Mouse (Mus musculus) kidney, adult 18-20 months (tissue): ENCODE measurements at regions not wholly inside any gene's neighbourhood (a gene's known extent, or its start where the extent isn't known, plus 50 kb on each side); places are given as distances from the start of the nearest gene placed in this dataset.
A peak's percentile ranks its signal among the peaks of the same experiment; 100 is the strongest.

ENCODE experiments used
- DNase-seq: peaks from one replicate; pipeline ENCODE4 v3.0.0; 2021

DNA sequence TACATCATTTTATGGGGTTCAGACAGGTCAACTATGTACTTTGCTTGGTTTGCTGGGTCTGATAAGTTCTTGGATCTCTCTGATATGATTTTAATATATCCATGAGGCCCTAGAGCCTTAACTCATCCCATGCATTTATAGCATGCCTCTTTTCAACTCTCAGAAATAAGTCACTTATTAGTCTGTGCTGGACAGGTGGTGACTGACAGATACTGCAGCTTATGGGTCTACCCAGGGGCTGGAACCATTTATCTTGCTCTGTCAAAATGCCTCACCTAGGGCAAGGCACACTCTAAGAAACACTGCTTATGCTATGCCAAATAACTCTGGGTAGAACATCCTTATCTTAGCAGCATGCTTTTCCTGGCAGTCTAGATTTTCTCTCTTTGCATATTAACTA lies 225.6 kb downstream of the Mbnl1 start:
- DNase-seq: no peak

- DNase-seq: no peak
Measured at GRCm38 (mm10) chr3:60707139-60707538, 234.5 kb downstream of the Mbnl1 start.

DNA sequence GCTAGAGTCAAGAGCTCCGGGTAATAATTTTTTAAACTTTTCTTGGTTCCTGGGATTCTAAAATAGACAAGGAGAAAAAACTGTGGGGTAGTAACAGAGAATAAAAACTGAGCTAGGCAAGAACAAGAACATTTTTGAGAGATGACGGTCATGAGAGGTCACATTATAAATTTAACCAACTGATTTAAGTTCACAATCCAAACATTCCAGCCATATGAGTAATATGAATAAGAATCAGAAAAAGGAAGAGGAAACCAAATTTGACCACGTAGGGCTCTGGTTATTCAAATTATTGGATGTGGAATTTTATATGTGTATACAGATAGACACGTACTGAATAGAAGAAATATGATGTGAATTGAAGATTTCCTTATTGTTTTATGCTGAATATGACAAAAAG lies 240.3 kb downstream of the Mbnl1 start:
- no peak for DNase-seq

DNA sequence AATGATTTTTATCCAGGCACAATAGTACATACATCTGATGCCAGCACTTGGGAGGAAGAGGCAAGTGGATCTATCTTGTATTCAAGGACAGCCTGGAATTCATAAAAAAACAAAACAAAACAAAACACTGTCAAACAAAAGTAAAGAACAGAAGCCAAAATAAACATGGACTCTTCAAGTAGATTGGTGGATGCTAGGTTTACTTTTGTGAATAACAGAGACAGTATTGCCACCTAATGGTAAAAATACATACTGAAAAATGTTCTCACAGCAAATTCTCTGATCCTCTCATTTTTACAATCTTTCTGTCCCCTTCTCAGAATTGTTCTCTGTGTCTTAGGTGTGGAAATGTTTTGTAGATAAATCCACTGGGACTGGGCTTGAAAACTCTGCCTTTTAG lies 247.7 kb downstream of the Mbnl1 start:
- DNase-seq: no peak

DNA sequence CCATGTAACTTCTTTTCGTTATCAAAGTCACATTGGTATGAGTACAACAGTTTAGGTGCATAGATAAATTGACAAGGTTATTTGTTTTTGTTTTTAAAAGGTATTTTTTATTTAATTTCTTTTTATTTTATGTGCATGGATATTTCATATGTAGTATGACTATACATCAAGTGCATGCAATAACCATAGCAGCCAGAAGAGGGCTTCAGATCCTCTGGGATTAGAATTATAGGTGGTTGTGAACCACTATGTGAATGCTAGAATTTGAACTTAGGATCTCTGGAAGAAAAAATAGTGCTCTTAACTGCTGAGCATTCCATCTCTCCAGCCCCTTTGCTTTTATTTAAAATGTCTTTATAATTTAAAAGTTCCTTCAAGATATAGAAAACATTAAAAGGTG lies 258.7 kb downstream of the Mbnl1 start:
- no peak for DNase-seq

DNA sequence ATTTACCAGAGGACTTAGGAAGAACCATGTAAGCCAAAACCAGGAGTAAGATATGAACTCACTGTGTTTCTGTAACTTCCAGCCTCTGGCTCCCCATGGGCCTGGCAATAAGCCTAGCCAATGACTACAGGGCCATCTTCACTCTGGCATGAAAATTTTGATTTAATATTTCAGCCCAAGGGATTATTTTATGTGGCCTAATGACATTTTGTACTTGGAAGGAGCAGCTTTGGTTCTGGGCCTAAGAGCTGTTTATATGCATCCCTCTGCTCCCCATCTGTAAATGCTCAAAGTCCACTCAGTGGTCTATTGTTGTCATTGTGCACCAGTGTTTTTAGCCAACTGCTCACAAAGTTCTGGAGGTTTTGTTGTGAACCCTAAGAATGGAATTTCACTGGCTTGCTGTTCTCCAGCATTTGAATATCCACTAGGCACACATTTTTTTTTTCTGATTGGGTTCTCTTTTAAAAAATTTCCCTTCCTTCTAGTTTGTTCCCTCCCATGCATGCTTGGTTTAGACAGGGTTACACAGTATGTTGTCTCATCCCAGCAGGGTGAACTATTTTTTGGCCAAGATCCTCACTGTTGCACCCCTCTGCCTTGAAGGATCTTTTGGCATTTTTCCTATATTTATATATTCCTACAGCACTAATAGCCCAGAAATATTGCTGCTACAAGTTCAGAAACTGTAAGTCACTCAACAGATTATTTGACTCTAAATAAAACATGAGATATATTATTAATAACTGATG lies 261.9 kb upstream of the P2ry1 start:
- DNase-seq: peak; percentile 9

- no peak for DNase-seq
Measured at GRCm38 (mm10) chr3:60741379-60741778, 261.2 kb upstream of the P2ry1 start.

GRCm38 (mm10) chr3:60742232-60742631 lies 260.4 kb upstream of the P2ry1 start:
- no peak for DNase-seq

DNA sequence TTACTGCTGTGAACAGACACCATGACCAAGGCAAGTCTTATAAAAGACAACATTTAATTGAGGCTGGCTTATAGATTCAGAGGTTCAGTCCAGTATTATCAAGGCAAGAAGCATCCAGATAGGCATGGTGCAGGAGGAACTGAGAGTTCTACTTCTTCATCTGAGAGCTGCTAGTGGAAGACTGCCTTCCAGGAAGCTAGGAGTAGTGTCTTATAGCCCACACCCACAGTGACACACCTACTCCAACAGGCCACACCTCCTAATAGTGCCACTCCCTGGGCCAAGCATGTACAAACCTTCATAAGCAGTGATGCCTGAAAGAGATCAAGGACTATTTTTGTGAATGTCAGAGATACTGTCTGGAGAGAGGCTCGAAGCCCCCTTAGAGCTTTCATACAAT lies 257.5 kb upstream of the P2ry1 start:
- DNase-seq: no peak

DNA sequence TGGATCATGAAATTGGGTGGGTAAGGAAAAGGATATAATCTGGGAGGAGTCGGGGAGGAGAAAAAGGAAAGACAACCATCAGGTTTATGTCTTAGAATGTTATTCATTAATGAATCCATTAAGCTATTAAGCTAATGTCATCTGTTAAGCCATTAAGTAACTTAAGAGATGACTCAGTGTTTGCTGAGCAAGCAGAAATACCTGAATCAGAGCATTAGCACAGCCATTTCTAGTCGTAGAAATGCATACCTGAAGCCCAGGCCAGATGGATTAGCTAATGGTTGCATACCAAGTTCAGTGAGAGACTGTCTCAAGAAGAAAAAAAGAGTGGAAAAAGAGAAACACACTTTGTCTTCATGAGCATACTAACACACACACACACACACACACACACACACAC lies 244.0 kb upstream of the P2ry1 start:
- no peak for DNase-seq

- DNase-seq: no peak
Measured at GRCm38 (mm10) chr3:60759046-60759445, 243.5 kb upstream of the P2ry1 start.

GRCm38 (mm10) chr3:60762874-60763273 lies 239.7 kb upstream of the P2ry1 start:
- DNase-seq: peak; percentile 50

GRCm38 (mm10) chr3:60765079-60765478 lies 237.5 kb upstream of the P2ry1 start:
- no peak for DNase-seq

- DNase-seq: no peak
Measured at GRCm38 (mm10) chr3:60768996-60769395, 233.6 kb upstream of the P2ry1 start.

DNA sequence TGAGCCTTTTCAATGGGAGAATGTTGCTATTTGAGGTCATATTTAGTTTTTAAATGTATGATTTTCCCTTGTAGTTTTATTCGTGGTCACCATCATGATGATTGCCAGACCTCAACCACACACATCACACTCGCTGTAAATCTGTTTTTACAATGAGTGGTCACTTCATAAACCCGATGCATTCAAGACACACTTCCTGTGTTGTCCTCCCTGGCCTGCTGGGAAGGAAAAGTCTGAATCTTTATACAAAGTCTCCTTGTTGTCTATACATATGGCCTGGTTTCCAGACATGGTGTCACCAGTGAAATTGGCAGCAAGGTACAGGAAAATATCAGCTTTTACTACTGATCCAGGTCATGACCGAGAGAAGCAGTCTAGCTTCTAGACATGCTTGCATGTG lies 230.7 kb upstream of the P2ry1 start:
- DNase-seq: no peak

GRCm38 (mm10) chr3:60773383-60773782 lies 229.2 kb upstream of the P2ry1 start:
- no peak for DNase-seq

DNA sequence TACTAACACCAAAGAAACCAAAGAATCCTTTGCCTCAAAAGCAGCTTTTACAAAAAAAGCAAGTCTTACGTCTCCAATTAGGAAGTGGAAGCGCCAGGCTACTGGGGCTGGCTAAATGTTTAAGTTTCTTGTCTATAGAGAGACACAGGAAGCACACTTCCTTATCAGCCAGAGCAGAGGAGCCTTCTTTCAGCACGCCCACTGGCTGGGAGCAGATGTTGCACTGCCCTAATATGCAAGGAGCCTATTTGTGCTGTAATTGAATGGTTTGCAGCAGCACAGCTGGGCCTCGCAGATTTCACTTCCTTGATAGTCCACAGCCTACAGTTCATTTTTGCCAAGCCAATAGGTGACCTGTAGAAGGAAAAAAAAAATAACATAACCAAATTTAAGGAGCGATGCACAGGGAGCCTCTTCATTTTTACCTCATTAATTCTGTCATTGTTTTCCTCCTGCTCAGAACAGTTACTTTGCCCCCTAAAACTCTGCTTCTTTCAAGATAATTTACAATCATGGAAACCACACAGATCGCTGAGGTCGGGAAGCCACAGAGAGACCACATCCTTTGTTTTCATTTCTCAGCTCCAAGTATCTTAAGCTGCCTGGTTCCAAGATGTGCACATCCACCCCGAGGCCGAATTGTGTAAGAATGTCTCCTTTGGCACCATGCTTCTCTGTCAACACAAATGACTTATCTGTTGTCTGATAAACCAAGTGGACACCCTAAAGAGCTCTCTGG lies 217.3 kb upstream of the P2ry1 start:
- DNase-seq: no peak

GRCm38 (mm10) chr3:60787989-60788388 lies 214.6 kb upstream of the P2ry1 start:
- DNase-seq: no peak

- no peak for DNase-seq
Measured at GRCm38 (mm10) chr3:60789441-60789840, 213.2 kb upstream of the P2ry1 start.

GRCm38 (mm10) chr3:60792166-60792565 lies 210.4 kb upstream of the P2ry1 start:
- DNase-seq: no peak

GRCm38 (mm10) chr3:60796207-60796606 lies 206.4 kb upstream of the P2ry1 start:
- DNase-seq: no peak

DNA sequence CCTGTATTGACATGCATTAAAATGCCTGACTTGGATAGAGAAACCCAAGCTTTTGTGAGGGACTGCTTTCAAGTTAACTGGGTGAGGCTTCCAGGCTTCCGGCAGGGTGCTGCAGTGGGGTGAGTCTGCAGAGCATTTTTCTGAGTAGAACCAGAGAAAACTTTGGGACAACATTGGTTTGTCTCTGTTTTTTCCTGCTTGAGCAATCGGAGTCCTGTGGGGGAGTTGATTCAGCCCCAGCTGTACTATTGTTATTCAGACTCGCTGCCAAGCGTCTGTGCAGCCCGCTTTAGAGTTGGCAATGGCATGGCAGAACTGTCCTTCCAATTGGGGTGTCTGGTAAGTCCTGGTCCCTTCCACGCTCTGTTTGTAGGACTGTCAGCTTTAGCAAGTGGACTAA lies 204.8 kb upstream of the P2ry1 start:
- no peak for DNase-seq

DNA sequence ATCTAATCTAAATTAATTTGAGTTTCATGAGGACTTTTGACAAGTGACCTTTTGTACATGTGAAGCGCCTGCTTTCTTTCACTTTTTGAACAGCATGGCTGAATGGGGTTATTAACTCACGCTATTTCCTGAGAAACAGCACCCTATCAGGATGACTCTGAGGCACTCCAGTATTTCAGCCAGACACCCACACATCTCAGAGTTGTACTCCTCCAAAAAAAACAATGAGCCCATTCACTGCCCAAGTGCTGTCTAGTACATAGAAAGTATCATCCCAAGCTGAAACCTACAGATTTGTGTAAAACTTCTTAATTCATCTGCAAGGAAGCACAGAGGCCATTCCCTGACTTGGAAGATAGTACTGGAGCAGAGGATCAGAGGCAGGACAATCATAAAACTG lies 204.1 kb upstream of the P2ry1 start:
- no peak for DNase-seq

DNA sequence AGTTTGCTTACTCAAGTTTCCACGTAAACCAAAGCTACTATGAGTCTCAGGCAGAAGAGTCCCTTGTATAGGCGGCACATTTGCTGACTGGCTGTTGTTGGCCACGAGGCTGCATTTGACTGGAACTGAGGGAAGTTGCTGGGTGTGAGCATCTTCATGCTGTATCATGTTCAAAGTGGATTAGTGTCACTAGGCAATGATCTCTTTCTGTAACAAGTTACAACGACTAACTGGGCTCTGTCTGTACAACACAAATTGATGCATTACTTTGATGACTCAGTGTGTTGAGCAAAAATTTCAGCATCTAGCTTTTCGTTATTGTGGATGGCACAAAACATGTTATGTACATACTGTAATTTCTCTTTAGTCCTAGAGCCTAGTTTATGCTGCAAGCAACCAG lies 203.7 kb upstream of the P2ry1 start:
- DNase-seq: no peak
